Mouse (Mus musculus): ENCODE measurements around the gene Gm9887.
A peak's percentile ranks its signal among the peaks of the same experiment; 100 is the strongest.

Gene Gm9887

DNA sequence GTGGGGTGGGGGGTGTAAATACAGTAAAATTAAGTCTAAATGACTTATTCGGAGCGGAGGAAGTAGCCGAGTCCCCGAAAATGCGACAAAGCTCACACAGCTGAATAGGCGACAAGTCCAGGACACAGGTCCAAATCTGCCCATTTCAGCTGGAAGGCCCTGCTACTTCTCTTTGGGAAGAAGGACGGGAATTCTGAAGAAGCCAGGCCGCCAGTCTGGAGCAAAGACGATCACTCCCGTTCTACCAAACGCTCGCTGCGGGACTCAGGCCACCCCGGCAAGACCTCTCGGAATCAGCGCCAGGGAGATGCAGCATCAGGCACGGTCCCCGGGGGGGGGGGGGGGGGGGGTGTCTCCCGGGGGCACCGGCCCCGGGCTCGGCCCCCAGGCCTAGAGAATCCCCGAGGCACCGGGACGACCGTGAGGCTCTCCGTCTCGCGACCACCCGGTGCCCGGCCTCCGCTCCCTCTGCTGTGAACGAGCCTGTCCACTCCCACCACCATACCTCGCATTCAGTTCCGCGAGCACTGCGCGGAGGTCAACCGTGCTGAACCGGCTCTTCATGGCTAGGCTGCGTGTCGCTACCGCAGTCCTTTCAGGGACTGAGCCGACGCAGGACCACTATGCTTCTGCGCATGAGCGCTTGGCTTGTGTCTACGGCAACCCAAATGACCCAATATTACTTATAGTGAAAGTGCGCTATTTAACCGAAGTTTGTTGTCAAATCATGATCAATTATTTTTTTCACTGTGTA lies 15.5 kb downstream of the Gm9887 start, which contains the start of gene Nemf:
Gene Nemf, minus strand, starts transcription at position 620 of the 754 bp plus-strand sequence.
- DNase-seq = peak; percentile 90

- no peak for DNase-seq
Measured at GRCm38 (mm10) chr12:69351685-69352084, 20.6 kb downstream of the Gm9887 start.

DNA sequence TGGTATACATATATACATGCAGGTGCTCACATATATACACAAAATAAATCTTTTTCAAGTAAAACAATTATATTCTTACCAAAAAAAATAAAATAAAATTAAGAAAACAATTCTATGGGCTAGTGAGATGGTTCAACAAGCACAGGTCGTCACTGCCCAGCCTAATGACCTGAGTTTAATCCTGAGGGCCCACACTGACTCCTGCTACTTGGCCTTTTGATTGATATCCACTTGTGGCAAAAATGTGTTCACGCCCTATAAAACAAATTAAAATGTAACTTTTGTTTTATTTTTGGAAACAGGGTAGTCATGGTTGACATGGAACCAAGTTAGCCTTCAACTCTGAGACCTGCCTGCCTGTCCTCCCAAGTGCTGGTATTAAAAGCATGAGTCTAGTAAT lies 22.3 kb downstream of the Gm9887 start:
- no peak for DNase-seq

DNA sequence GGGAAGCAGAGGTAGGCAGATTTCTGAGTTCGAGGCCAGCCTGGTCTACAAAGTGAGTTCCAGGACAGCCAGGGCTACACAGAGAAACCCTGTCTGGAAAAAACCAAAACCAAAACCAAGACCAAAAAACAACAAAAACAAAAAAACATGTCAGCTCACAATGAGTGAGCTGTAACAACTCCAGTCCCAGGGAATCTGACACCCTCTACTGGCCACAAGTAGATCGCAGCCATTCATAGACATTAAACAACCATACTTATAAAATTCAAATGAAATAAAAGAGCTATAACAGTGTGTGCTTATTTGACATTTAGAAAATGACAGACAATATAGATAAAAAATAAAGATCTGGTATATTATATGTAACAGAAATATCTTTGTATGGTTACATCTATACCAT lies 38.7 kb downstream of the Gm9887 start:
- DNase-seq = peak; percentile 54

GRCm38 (mm10) chr12:69332147-69332546 lies 40.1 kb downstream of the Gm9887 start:
- DNase-seq = no peak

DNA sequence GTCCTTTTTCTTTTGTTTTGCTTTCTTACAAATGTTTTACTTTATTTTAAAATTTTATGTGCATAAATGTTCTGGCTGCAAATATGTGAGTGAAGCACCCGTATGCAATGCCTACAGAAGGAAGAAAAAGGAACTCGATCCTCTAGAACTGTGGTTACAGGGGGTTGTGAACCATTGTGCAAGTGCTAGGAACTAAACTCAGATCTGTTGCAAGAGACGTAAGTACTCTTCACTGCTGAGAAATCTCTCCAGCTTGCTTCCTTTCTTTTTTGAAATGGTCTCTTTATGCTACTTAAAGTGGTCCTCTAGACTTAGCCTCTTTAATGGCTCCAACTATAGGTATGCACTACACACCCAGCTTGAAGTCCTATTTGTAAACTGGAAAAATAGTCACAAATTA lies 41.1 kb downstream of the Gm9887 start:
- DNase-seq = peak; percentile 20

All from lung, postnatal 10 days (tissue).